Mouse (Mus musculus) MEL (cell line): ENCODE measurements around the gene Usp39. TPM values are rescaled to one million over a fixed set of nuclear protein-coding genes. Genes with fewer than 3 reads are reported as not detected.

Experiments
- DNase-seq: peaks from one replicate; pipeline ENCODE4 v3.0.0; 2011; ENCODE audit warnings: low read depth, low spot score
- H3K27ac ChIP-seq: 2 replicates; pipeline ENCODE4 v1.5.1; 2012; ENCODE audit warnings: low read depth, mild to moderate bottlenecking, control low read depth, low read length, moderate library complexity; ENCODE audit not compliant: control insufficient read depth
- H3K27me3 ChIP-seq, 2 experiments: fragments of 150-350 bp in 1 of 2; sonication (generic) in 1 of 2; 2 replicates each; pipeline ENCODE4 v1.6.1; 2012; ENCODE audit warnings: low read length in 2 of 2, mild to moderate bottlenecking in 2 of 2, improper control_type of control experiment in 1 of 2, moderate library complexity in 1 of 2; ENCODE audit not compliant: insufficient read depth in 2 of 2, control insufficient read depth in 1 of 2
- H3K36me3 ChIP-seq, 2 experiments: 2 replicates each; pipeline ENCODE4 v1.6.1; 2012 to 2014; ENCODE audit warnings: low read length in 2 of 2, improper control_type of control experiment in 1 of 2, inconsistent platforms in 1 of 2, mild to moderate bottlenecking in 1 of 2; ENCODE audit not compliant: insufficient read depth in 2 of 2, control insufficient read depth in 1 of 2
- H3K4me1 ChIP-seq, 2 experiments: fragments of 150-350 bp in 1 of 2; sonication (generic) in 1 of 2; 2 replicates each; pipeline ENCODE4 v1.6.1; 2012; ENCODE audit warnings: low read length in 2 of 2, improper control_type of control experiment in 1 of 2, mild to moderate bottlenecking in 1 of 2; ENCODE audit not compliant: insufficient read depth in 2 of 2, control insufficient read depth in 1 of 2
- H3K4me3 ChIP-seq, 2 experiments: fragments of 150-350 bp in 1 of 2; sonication (generic) in 1 of 2; 2 replicates each; pipeline ENCODE4 v1.5.1; 2012; ENCODE audit warnings: low read depth in 2 of 2, low read length in 2 of 2, mild to moderate bottlenecking in 2 of 2, moderate library complexity in 2 of 2, control low read depth in 1 of 2, improper control_type of control experiment in 1 of 2; ENCODE audit not compliant: control insufficient read depth in 1 of 2, insufficient read depth in 1 of 2
- H3K79me2 ChIP-seq: 2 replicates; pipeline ENCODE4 v1.6.1; 2012; ENCODE audit warnings: mild to moderate bottlenecking, low read length, moderate library complexity; ENCODE audit not compliant: control insufficient read depth, poor library complexity, insufficient read depth
- H3K9ac ChIP-seq: 2 replicates; pipeline ENCODE4 v1.6.1; 2012; ENCODE audit warnings: low read depth, mild to moderate bottlenecking, control low read depth, low read length, moderate library complexity; ENCODE audit not compliant: control insufficient read depth, poor library complexity, severe bottlenecking
- H3K9me3 ChIP-seq: fragments of 150-350 bp; sonication (generic); replicated peaks from 2 replicates; pipeline ENCODE4 v1.6.1; 2012; ENCODE audit warnings: mild to moderate bottlenecking, low read length, improper control_type of control experiment, moderate library complexity; ENCODE audit not compliant: insufficient read depth
- CHD1 ChIP-seq: IDR thresholded peaks from 2 replicates; pipeline ENCODE4 v1.6.1; 2012; ENCODE audit warnings: low read depth, mild to moderate bottlenecking, inconsistent platforms, low read length, improper control_type of control experiment
- CTCF ChIP-seq, 3 experiments: IDR thresholded peaks in 2 of 3; conservative IDR thresholded peaks in 1 of 3; 2 replicates each; pipeline ENCODE4 v1.5.1; 2011 to 2012; ENCODE audit warnings: low read length in 3 of 3, low read depth in 2 of 3, mild to moderate bottlenecking in 2 of 3, improper control_type of control experiment in 1 of 3, inconsistent platforms in 1 of 3, mixed read lengths in 1 of 3, moderate library complexity in 1 of 3; ENCODE audit not compliant: control insufficient read depth in 1 of 3, insufficient read depth in 1 of 3, poor library complexity in 1 of 3, severe bottlenecking in 1 of 3
- E2F4 ChIP-seq: IDR thresholded peaks from 2 replicates; pipeline ENCODE4 v1.6.1; 2011; ENCODE audit warnings: low read depth, low read length, improper control_type of control experiment, borderline replicate concordance
- ETS1 ChIP-seq: IDR thresholded peaks from 2 replicates; pipeline ENCODE4 v1.6.1; 2012; ENCODE audit warnings: low read depth, mild to moderate bottlenecking, inconsistent platforms, low read length, improper control_type of control experiment, moderate library complexity
- GATA1 ChIP-seq: IDR thresholded peaks from 2 replicates; pipeline ENCODE4 v1.6.1; 2011; ENCODE audit warnings: low read depth, low read length, improper control_type of control experiment
- HCFC1 ChIP-seq: IDR thresholded peaks from 2 replicates; pipeline ENCODE4 v1.6.1; 2012; ENCODE audit warnings: low read depth, mild to moderate bottlenecking, inconsistent platforms, low read length, improper control_type of control experiment, moderate library complexity
- JUND ChIP-seq: IDR thresholded peaks from 2 replicates; pipeline ENCODE4 v1.6.1; 2011; ENCODE audit warnings: low read depth, mild to moderate bottlenecking, improper control_type of control experiment, low read length
- KAT2A ChIP-seq: conservative IDR thresholded peaks from 2 replicates; pipeline ENCODE4 v1.6.1; 2012; ENCODE audit warnings: low read depth, low read length, improper control_type of control experiment, inconsistent platforms
- MAFK ChIP-seq: IDR thresholded peaks from 2 replicates; pipeline ENCODE4 v1.6.1; 2011; ENCODE audit warnings: low read depth, mild to moderate bottlenecking, low read length, improper control_type of control experiment, borderline replicate concordance
- MAZ ChIP-seq: IDR thresholded peaks from 2 replicates; pipeline ENCODE4 v1.6.1; 2012; ENCODE audit warnings: low read depth, mild to moderate bottlenecking, inconsistent platforms, low read length, improper control_type of control experiment
- MEF2A ChIP-seq: IDR thresholded peaks from 2 replicates; pipeline ENCODE4 v1.6.1; 2014; ENCODE audit warnings: low read depth, mild to moderate bottlenecking, inconsistent platforms, low read length, improper control_type of control experiment; ENCODE audit not compliant: poor library complexity, insufficient replicate concordance, severe bottlenecking; ENCODE audit errors: extremely low read depth
- MXI1 ChIP-seq: IDR thresholded peaks from 2 replicates; pipeline ENCODE4 v1.6.1; 2011; ENCODE audit warnings: mild to moderate bottlenecking, low read depth, low read length, improper control_type of control experiment
- MYB ChIP-seq: IDR thresholded peaks from 2 replicates; pipeline ENCODE4 v1.6.1; 2011; ENCODE audit warnings: mild to moderate bottlenecking, low read depth, low read length, improper control_type of control experiment
- NELFE ChIP-seq: IDR thresholded peaks from 2 replicates; pipeline ENCODE4 v1.6.1; 2011; ENCODE audit warnings: low read depth, low read length, improper control_type of control experiment
- NRF1 ChIP-seq: IDR thresholded peaks from 2 replicates; pipeline ENCODE4 v1.6.1; 2014; ENCODE audit warnings: low read depth, mild to moderate bottlenecking, inconsistent platforms, low read length, improper control_type of control experiment, moderate library complexity; ENCODE audit not compliant: poor library complexity, insufficient read depth, severe bottlenecking
- POLR2A ChIP-seq, 2 experiments: IDR thresholded peaks; 2 replicates each; pipeline ENCODE4 v1.6.1; 2011 to 2012; ENCODE audit warnings: low read length in 2 of 2, mild to moderate bottlenecking in 2 of 2, control low read depth in 1 of 2, improper control_type of control experiment in 1 of 2, low read depth in 1 of 2, moderate library complexity in 1 of 2; ENCODE audit not compliant: control insufficient read depth in 1 of 2, insufficient read depth in 1 of 2, poor library complexity in 1 of 2
- POLR2AphosphoS2 ChIP-seq: IDR thresholded peaks from 2 replicates; pipeline ENCODE4 v1.6.1; 2011; ENCODE audit warnings: low read length, improper control_type of control experiment
- POLR2AphosphoS5 ChIP-seq: IDR thresholded peaks from 2 replicates; pipeline ENCODE4 v1.6.1; 2012; ENCODE audit warnings: low read depth, borderline replicate concordance, mild to moderate bottlenecking, inconsistent platforms, low read length, moderate library complexity, mixed read lengths
- RAD21 ChIP-seq: IDR thresholded peaks from 2 replicates; pipeline ENCODE4 v1.6.1; 2011; ENCODE audit warnings: mild to moderate bottlenecking, low read depth, low read length, improper control_type of control experiment
- RCOR1 ChIP-seq: IDR thresholded peaks from 2 replicates; pipeline ENCODE4 v1.6.1; 2012; ENCODE audit warnings: low read depth, mild to moderate bottlenecking, inconsistent platforms, low read length, improper control_type of control experiment
- SIN3A ChIP-seq: IDR thresholded peaks from 2 replicates; pipeline ENCODE4 v1.6.1; 2012; ENCODE audit warnings: low read length, improper control_type of control experiment, inconsistent platforms
- TAL1 ChIP-seq: IDR thresholded peaks from 2 replicates; pipeline ENCODE4 v1.6.1; 2012; ENCODE audit warnings: mild to moderate bottlenecking, inconsistent platforms, low read length, moderate library complexity, mixed read lengths
- TCF12 ChIP-seq: IDR thresholded peaks from 2 replicates; pipeline ENCODE4 v1.6.1; 2014; ENCODE audit warnings: low read depth, mild to moderate bottlenecking, inconsistent platforms, low read length, improper control_type of control experiment, moderate library complexity
- UBTF ChIP-seq: IDR thresholded peaks from 2 replicates; pipeline ENCODE4 v1.6.1; 2012; ENCODE audit warnings: low read depth, mild to moderate bottlenecking, inconsistent platforms, low read length, improper control_type of control experiment, moderate library complexity, borderline replicate concordance; ENCODE audit not compliant: insufficient read depth
- USF2 ChIP-seq, 2 experiments: IDR thresholded peaks; 2 replicates each; pipeline ENCODE4 v1.6.1; 2011 to 2012; ENCODE audit warnings: improper control_type of control experiment in 2 of 2, low read length in 2 of 2, borderline replicate concordance in 1 of 2, inconsistent platforms in 1 of 2, low read depth in 1 of 2, mild to moderate bottlenecking in 1 of 2; ENCODE audit not compliant: insufficient read depth in 1 of 2
- ZC3H11A ChIP-seq: IDR thresholded peaks from 2 replicates; pipeline ENCODE4 v1.6.1; 2012; ENCODE audit warnings: low read depth, mild to moderate bottlenecking, inconsistent platforms, low read length, improper control_type of control experiment
- ZKSCAN1 ChIP-seq: IDR thresholded peaks from 2 replicates; pipeline ENCODE4 v1.6.1; 2012; ENCODE audit warnings: low read depth, mild to moderate bottlenecking, inconsistent platforms, low read length, improper control_type of control experiment, moderate library complexity
- ZNF384 ChIP-seq: IDR thresholded peaks from 2 replicates; pipeline ENCODE4 v1.6.1; 2012; ENCODE audit warnings: low read depth, mild to moderate bottlenecking, inconsistent platforms, low read length, improper control_type of control experiment
- polyA plus RNA-seq, 2 experiments: library from polyadenylated mRNA; stranded (reverse) in 1 of 2; unstranded in 1 of 2; fragments of >175 nt in 1 of 2; fragments of >200 nt in 1 of 2; gene quantifications; 2 replicates each; pipeline versions ENCODE4 v1.2.1 to v1.2.4; 2012; ENCODE audit warnings: low replicate concordance in 2 of 2, low read depth in 1 of 2; ENCODE audit not compliant: insufficient read length in 2 of 2, insufficient read depth in 1 of 2, missing spikeins in 1 of 2
- total RNA-seq: library from RNA; depleted of rRNA; stranded (reverse); fragments of 300-350 nt; gene quantifications from 2 replicates; pipeline ENCODE4 v1.2.3, GENCODE M21; 2012

Usp39 gene
- total and polyA plus RNA-seq, 3 experiments = 103 to 106 TPM; not detected in 1

DNA sequence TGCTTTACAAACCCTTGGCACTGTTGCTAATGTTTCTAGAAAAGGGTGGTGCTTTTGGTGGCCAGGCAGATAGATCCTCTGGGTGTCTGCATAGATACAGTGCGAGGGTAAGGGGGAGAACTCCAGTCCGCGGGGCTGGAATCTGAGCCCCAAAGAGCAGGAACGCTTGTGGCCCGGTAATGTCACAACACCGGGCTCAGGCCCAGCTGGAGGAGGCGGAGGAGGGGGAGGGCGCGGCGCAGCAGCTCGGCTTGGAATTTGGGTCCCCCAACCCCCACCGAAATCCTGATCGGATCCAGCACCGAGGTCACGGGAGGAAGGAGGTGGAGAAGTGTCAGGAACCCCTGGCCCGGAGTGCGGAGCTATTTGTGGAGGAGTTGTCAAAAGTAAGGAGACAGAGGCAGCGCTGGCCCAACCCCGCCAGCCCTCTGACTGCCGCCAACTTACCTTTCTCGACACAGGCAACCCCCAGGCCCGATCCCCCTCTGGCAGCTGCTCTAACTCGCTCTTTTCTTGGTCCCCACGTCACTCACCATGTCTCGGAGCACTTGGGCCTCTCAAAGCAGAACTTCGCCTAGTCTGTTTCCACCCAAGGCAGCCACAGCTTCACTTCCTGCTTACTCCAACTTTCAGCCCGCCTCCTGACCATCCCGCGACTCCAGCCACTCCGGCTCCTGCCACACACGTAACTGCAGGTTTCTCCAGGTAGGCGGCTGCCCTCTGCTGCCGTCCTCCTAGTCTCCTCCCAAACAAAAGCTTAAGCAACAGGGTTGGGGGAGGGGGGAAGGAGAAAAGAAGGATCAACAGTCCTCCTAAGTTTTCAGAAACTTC lies 45.2 kb upstream of the Usp39 start, which contains the start of gene Vamp8:
Vamp8 (minus strand) TSS at position 763 of the 831 bp plus-strand sequence.
- Histone ChIP-seq H3K36me3 (peaks cover 2 to 48% of the 10 kb centered on the region in 2 experiments; a peak in 3 of 4 replicates), H3K79me2 (peaks cover 60% of the 10 kb centered on the region)
- no peak for TF ChIP-seq JUND
- TF ChIP-seq NELFE = no peak
- TF ChIP-seq ZC3H11A = no peak
- TF ChIP-seq MEF2A = no peak
- TF ChIP-seq MAFK = no peak
- TF ChIP-seq NRF1 = no peak
- no peak for TF ChIP-seq TAL1
- no peak for TF ChIP-seq CTCF (IDR thresholded peaks at IDR 0.05 in 2 of 3, conservative IDR thresholded peaks at IDR 0.05 in 1 of 3; ENCODE audit: control insufficient read depth in 1 of 3, insufficient read depth in 1 of 3, low read depth in 2 of 3, low read length in 3 of 3, poor library complexity in 1 of 3, severe bottlenecking in 1 of 3)
- no peak for TF ChIP-seq RAD21
- TF ChIP-seq TCF12 = no peak
- peak; percentile 72 to 73; a peak in 3 of 4 replicates for TF ChIP-seq POLR2A (IDR thresholded peaks at IDR 0.05; ENCODE audit: control insufficient read depth in 1 of 2, insufficient read depth in 1 of 2, low read depth in 1 of 2, low read length in 2 of 2, poor library complexity in 1 of 2)
- TF ChIP-seq POLR2AphosphoS5 = peak; percentile 8; the same call in 1 of the 2 replicates
- TF ChIP-seq GATA1 = no peak
- TF ChIP-seq RCOR1 = no peak
- TF ChIP-seq UBTF = 0 out of 2 replicates have a peak, but pooled peaks have one; percentile 54
- TF ChIP-seq CHD1 = no peak
- no peak for TF ChIP-seq ZNF384
- TF ChIP-seq, all 39 proteins: peak for 3
- H3K9me3 ChIP-seq = no peaks in the 10 kb centered on the region
- peak; percentile 83 for DNase-seq
- H3K27ac ChIP-seq = peak within 1 kb of the TSS; percentile 99
- H3K4me3 ChIP-seq = peak within 1 kb of the TSS; percentile 71 to 77
- no peaks in the 10 kb centered on the region for H3K27me3 ChIP-seq
- H3K4me1 ChIP-seq = peaks cover 0 to 48% of the 10 kb centered on the region in 2 experiments; a peak in 3 of 4 replicates
- H3K9ac ChIP-seq = peak within 1 kb of the TSS; percentile 96

- H3K79me2 ChIP-seq = peaks cover 63% of the 10 kb centered on the region
- peak overlapping the region; percentile 99 for H3K27ac ChIP-seq
- peaks cover 0 to 52% of the 10 kb centered on the region in 2 experiments; a peak in 3 of 4 replicates for H3K4me1 ChIP-seq
- H3K36me3 ChIP-seq = peaks cover 2 to 53% of the 10 kb centered on the region in 2 experiments; a peak in 3 of 4 replicates
- no peaks in the 10 kb centered on the region for H3K27me3 ChIP-seq
- H3K4me3 ChIP-seq = peak overlapping the region; percentile 2 to 77
- H3K9ac ChIP-seq = peak overlapping the region; percentile 96
- DNase-seq = peak; percentile 98
- no peaks in the 10 kb centered on the region for H3K9me3 ChIP-seq
- no peak for TF ChIP-seq RAD21
- TF ChIP-seq TAL1 = peak; percentile 99
- no peak for TF ChIP-seq MEF2A
- no peak for TF ChIP-seq KAT2A
- TF ChIP-seq POLR2A (IDR thresholded peaks at IDR 0.05; ENCODE audit: control insufficient read depth in 1 of 2, insufficient read depth in 1 of 2, low read depth in 1 of 2, low read length in 2 of 2, poor library complexity in 1 of 2) = peak in 1 of 2 experiments; percentile 17; a peak in 1 of 4 replicates
- TF ChIP-seq USF2 (IDR thresholded peaks at IDR 0.05; ENCODE audit: borderline replicate concordance in 1 of 2, insufficient read depth in 1 of 2, low read depth in 1 of 2, low read length in 2 of 2) = no peak
- TF ChIP-seq MAZ = no peak
- no peak for TF ChIP-seq POLR2AphosphoS2
- TF ChIP-seq HCFC1 = no peak
- TF ChIP-seq E2F4 = no peak
- TF ChIP-seq MYB = no peak
- TF ChIP-seq ZKSCAN1 = no peak
- no peak for TF ChIP-seq SIN3A
- no peak for TF ChIP-seq MXI1
- TF ChIP-seq RCOR1 = no peak
- TF ChIP-seq ETS1 = no peak
- TF ChIP-seq TCF12 = no peak
- TF ChIP-seq ZC3H11A = no peak
These were observed 44.5 kb upstream of the Usp39 start for GRCm38 (mm10) chr6:72389471-72389940.
